Mouse (Mus musculus) kidney, embryonic 16.5 days (tissue): Measurements from ENCODE around the gene Zfyve28. TPM values are rescaled to one million over a fixed set of nuclear protein-coding genes. Genes with fewer than 3 reads are reported as not detected.
A peak's percentile ranks its signal among the peaks of the same experiment; 100 is the strongest.

ENCODE experiments used
- ATAC-seq: fragments of 200-750 bp; cut with Nextera tagmentation; 2 replicates; pipeline ENCODE4 v1.8.0; 2017; ENCODE audit warnings: moderate TSS enrichment; ENCODE audit not compliant: low FRiP score, low TSS enrichment
- H3K27ac ChIP-seq: fragments of 300-500 bp; sonication (generic); 2 replicates; pipeline ENCODE4 v1.5.1; 2014; ENCODE audit warnings: low read length
- H3K27me3 ChIP-seq: fragments of 300-500 bp; sonication (generic); 2 replicates; pipeline ENCODE4 v1.6.1; 2014; ENCODE audit warnings: low read length, control low read depth, mixed read lengths; ENCODE audit not compliant: insufficient read depth
- H3K36me3 ChIP-seq: fragments of 300-500 bp; sonication (generic); 2 replicates; pipeline ENCODE4 v1.6.1; 2014; ENCODE audit warnings: low read length, control low read depth, mixed read lengths; ENCODE audit not compliant: insufficient read depth
- H3K4me1 ChIP-seq: fragments of 300-500 bp; sonication (generic); 2 replicates; pipeline ENCODE4 v1.6.1; 2014; ENCODE audit warnings: low read length, control low read depth, mixed read lengths; ENCODE audit not compliant: insufficient read depth
- H3K4me2 ChIP-seq: fragments of 300-500 bp; sonication (generic); replicated peaks from 2 replicates; pipeline ENCODE4 v1.6.1; 2014; ENCODE audit warnings: low read depth, low read length
- H3K4me3 ChIP-seq: fragments of 300-500 bp; sonication (generic); 2 replicates; pipeline ENCODE4 v1.5.1; 2014; ENCODE audit warnings: mild to moderate bottlenecking, low read length
- H3K9ac ChIP-seq: fragments of 300-500 bp; sonication (generic); replicated peaks from 2 replicates; pipeline ENCODE4 v1.6.1; 2014; ENCODE audit warnings: low read length
- H3K9me3 ChIP-seq: fragments of 300-500 bp; sonication (generic); 2 replicates; pipeline ENCODE4 v1.6.1; 2016; ENCODE audit warnings: low read length, control low read depth
- WGBS: fragments of 180-500 bp; shearing (Covaris S2); extraction: QIAGEN DNeasy Blood & Tissue Kit; methylation state at CpG from one replicate; pipeline ENCODE4 v1.1.7; 2014; 5-methylcytosine and 5-hydroxymethylcytosine counted together
- polyA plus RNA-seq: library from polyadenylated mRNA; unstranded; fragments of >200 nt; fragmentation: Nextera tagmentation; extraction: Ambion mirVana; gene quantifications from 2 replicates; pipeline ENCODE4 v1.2.1, GENCODE M21; 2015

Zfyve28 gene
- polyA plus RNA-seq, 1 experiment from 2014 or later: 0.34 TPM

DNA sequence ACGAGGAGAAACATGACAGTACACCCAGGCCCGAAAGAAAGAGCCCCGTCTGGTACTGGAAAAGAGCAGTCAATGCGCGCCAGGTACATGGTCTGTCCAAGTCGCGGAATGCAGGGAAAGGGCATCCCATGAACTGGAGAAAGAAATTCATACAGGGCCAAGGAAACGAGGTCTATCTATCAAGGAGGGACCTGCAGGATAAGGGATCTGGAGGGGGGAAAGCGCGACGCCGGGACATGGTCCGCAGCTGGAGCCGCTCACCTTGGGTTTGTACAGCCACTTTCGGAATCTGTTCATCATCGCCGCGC is 457 bp downstream of the Zfyve28 start:
- ATAC-seq: no peak
- peak overlapping the region; percentile 68 for H3K4me3 ChIP-seq
- peaks cover 57% of the 10 kb centered on the region for H3K27me3 ChIP-seq
- H3K9me3 ChIP-seq: no peaks in the 10 kb centered on the region
- 0 out of 2 replicates have a peak overlapping the region, but pooled peaks have one; percentile 49 for H3K9ac ChIP-seq
- peaks cover 13% of the 10 kb centered on the region for H3K4me1 ChIP-seq
- H3K36me3 ChIP-seq: no peaks in the 10 kb centered on the region
- no peak overlapping the region for H3K27ac ChIP-seq
- H3K4me2 ChIP-seq: peak overlapping the region; percentile 94
- under 1% methylated on average over 18 of the region's 18 CpGs for WGBS

DNA sequence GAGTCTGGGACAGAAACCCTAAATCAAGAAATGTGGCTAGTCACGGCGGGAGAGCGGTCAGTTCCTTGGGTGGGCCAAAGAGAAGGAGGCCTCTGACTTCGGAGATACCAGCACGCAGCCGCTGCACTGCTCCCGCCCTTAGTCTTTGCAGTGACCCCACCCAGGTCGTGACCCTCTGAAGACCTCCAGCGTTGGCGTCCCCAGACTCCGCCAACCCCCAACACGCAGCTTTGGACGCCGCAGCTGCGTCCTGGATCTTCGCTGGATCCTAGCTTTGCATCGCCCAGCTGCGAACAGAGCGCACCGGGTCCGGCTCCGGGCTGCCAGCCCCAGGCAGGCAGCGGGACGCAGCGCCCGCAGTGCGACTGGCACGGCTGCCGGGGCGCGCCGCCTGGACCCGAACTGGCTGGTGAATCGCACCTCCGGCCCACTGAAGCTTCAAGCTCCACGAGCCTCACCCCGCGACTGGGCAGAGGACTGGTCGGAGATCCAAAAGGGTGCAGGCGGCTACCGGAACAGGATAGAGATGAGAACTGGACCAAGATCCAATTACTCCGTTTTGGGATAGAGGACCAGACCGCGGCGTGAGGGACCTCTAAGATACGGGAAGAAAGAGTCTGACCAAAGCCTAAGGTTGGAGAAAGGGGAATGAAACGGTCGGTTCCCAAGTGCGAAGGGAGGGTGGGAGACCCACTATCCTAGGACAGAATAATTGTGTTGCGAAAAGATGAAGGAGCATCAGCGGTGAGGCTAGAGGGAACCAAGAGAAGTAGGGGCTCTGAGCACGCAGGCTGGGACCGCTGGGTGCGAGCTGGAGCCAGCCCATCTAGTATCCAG is 1.0 kb downstream of the Zfyve28 start:
- no peaks in the 10 kb centered on the region for H3K36me3 ChIP-seq
- H3K4me2 ChIP-seq: peak overlapping the region; percentile 94
- peak overlapping the region; percentile 68 for H3K4me3 ChIP-seq
- no peak overlapping the region; the same call in 1 of the 2 replicates for H3K9ac ChIP-seq
- no peak overlapping the region for H3K27ac ChIP-seq
- WGBS: 1% methylated on average over 54 of the region's 54 CpGs
- peaks cover 13% of the 10 kb centered on the region for H3K4me1 ChIP-seq
- no peaks in the 10 kb centered on the region for H3K9me3 ChIP-seq
- no peak for ATAC-seq
- peaks cover 57% of the 10 kb centered on the region for H3K27me3 ChIP-seq

- H3K4me3 ChIP-seq: peak overlapping the region; percentile 68
- WGBS: 2% methylated on average over 11 of the region's 11 CpGs
These were observed 1.7 kb downstream of the Zfyve28 start for GRCm38 (mm10) chr5:34286516-34286915.

DNA sequence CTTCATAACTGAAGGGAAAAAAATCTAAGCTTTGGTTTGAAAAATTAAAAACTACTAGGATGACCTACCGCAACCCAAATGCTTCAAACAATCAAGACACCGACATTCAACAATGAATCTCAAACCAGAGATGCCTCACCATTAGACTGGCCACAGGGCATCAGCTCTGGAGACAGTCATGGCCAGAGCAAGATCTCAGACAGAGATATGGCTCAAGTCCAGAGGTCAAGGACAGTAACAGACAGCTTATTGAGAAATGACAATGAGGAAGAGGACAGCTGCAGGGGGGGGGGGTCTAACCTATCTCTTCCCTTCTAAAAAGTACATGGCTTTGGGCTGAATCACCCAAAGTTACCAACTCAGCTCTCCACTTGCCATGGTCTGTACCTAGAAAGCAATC is 3.0 kb downstream of the Zfyve28 start:
- H3K4me2 ChIP-seq: no peak overlapping the region
- H3K27ac ChIP-seq: no peak overlapping the region
- H3K4me3 ChIP-seq: no peak overlapping the region
- H3K27me3 ChIP-seq: peaks cover 49% of the 10 kb centered on the region
- no peak overlapping the region for H3K9ac ChIP-seq
- no peaks in the 10 kb centered on the region for H3K36me3 ChIP-seq
- no peaks in the 10 kb centered on the region for H3K9me3 ChIP-seq
- 90% methylated on average over 2 of the region's 2 CpGs for WGBS
- peaks cover 13% of the 10 kb centered on the region for H3K4me1 ChIP-seq
- no peak for ATAC-seq

More at GRCm38 (mm10) chr5:34286516-34286915, 1.7 kb downstream of the Zfyve28 start:
- H3K4me1 ChIP-seq: peaks cover 13% of the 10 kb centered on the region
- no peak overlapping the region for H3K27ac ChIP-seq
- no peak for ATAC-seq
- peaks cover 57% of the 10 kb centered on the region for H3K27me3 ChIP-seq
- peak overlapping the region; percentile 94; the same call in 1 of the 2 replicates for H3K4me2 ChIP-seq
- no peak overlapping the region for H3K9ac ChIP-seq
- no peaks in the 10 kb centered on the region for H3K9me3 ChIP-seq
- no peaks in the 10 kb centered on the region for H3K36me3 ChIP-seq

DNA sequence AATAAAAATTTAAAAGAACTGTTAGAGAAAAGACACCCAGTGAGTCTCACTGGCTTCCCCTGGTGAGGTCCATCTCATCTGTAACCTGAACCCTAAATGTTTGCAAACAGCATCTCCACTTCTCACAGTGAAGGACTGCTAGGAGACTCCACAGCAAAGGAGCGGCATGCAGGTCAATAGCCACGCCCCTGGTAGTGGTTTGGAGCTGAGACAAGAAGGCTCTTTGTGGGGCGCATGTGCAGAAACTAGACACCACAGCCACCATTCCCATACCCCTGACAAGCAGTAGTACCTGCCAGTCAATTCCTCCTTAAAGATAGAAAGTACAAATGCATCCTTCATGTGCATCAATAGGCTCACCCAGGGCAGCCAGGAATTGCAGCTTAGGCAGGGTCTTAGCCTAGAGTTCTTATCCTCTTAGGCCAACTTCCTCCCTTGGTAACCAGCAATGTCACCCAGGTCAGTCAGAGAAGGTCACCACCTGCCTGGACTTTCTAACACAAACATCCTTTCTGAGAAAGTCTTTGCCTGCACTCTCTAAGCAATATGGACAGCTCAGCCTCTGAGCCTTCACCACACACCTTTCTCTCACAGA is 4.0 kb downstream of the Zfyve28 start:
- Histone ChIP-seq H3K4me3 (no peak overlapping the region), H3K4me2 (no peak overlapping the region), H3K27ac (no peak overlapping the region), H3K9ac (no peak overlapping the region), H3K36me3 (no peaks in the 10 kb centered on the region), H3K27me3 (peaks cover 43% of the 10 kb centered on the region), H3K4me1 (peaks cover 13% of the 10 kb centered on the region), H3K9me3 (no peaks in the 10 kb centered on the region)
- 47% methylated on average over 3 of the region's 3 CpGs for WGBS
- ATAC-seq: no peak

DNA sequence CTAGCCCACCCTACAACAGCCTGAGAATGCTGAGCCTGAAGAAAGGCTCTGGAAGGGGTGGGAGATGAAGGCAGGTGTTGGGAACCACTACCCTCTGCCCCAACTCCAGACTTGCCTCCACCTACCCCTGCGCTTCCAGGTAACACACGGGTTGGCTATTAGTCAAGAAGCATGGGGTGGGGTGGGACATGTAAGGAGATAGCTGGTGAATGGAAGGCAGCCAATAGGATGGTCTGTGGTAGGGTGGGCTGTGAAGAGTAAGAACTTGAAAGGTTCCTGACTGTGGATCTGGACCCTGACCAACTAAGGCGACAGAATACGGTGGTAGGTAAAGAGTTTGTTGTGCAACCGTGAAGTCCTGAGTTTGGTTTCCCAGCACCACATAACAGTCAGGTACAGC is 4.9 kb downstream of the Zfyve28 start:
- H3K4me2 ChIP-seq: no peak overlapping the region
- peaks cover 34% of the 10 kb centered on the region for H3K27me3 ChIP-seq
- WGBS: 89% methylated on average over 5 of the region's 5 CpGs
- H3K4me1 ChIP-seq: peaks cover 13% of the 10 kb centered on the region
- H3K4me3 ChIP-seq: no peak overlapping the region
- no peaks in the 10 kb centered on the region for H3K36me3 ChIP-seq
- H3K27ac ChIP-seq: no peak overlapping the region
- no peak for ATAC-seq
- no peak overlapping the region for H3K9ac ChIP-seq
- H3K9me3 ChIP-seq: no peaks in the 10 kb centered on the region

DNA sequence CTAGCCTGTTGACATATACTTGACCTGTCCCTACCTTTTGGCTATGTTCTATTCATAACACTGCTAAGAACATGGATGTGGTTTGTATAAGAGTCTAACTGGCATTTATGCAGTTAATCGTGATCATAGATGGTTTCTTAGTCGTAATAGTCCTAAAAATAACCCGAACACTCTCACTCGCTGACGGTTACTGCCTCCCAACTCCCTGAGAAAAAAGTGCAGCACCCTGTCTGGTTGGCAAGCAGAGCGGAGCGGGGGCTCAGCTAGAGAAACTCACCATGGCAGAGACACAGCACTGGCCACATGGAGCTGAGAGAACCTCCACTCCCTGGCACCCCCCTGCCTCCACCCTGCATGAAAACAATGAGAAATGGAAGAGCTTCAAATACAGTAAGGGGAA is 7.3 kb downstream of the Zfyve28 start:
- no peak for ATAC-seq
- no peak overlapping the region for H3K4me3 ChIP-seq
- H3K4me1 ChIP-seq: no peaks in the 10 kb centered on the region
- 59% methylated on average over 7 of the region's 7 CpGs for WGBS
- H3K27ac ChIP-seq: no peak overlapping the region
- H3K9ac ChIP-seq: no peak overlapping the region
- no peaks in the 10 kb centered on the region for H3K36me3 ChIP-seq
- H3K9me3 ChIP-seq: no peaks in the 10 kb centered on the region
- no peak overlapping the region for H3K4me2 ChIP-seq
- peaks cover 10% of the 10 kb centered on the region for H3K27me3 ChIP-seq

GRCm38 (mm10) chr5:34279214-34279613 is 9.0 kb downstream of the Zfyve28 start:
- H3K27ac ChIP-seq: no peak overlapping the region
- WGBS: 88% methylated on average over 9 of the region's 9 CpGs
- no peak overlapping the region for H3K9ac ChIP-seq
- no peaks in the 10 kb centered on the region for H3K27me3 ChIP-seq
- no peaks in the 10 kb centered on the region for H3K36me3 ChIP-seq
- H3K4me3 ChIP-seq: no peak overlapping the region
- no peak for ATAC-seq
- no peak overlapping the region for H3K4me2 ChIP-seq
- no peaks in the 10 kb centered on the region for H3K9me3 ChIP-seq
- no peaks in the 10 kb centered on the region for H3K4me1 ChIP-seq

DNA sequence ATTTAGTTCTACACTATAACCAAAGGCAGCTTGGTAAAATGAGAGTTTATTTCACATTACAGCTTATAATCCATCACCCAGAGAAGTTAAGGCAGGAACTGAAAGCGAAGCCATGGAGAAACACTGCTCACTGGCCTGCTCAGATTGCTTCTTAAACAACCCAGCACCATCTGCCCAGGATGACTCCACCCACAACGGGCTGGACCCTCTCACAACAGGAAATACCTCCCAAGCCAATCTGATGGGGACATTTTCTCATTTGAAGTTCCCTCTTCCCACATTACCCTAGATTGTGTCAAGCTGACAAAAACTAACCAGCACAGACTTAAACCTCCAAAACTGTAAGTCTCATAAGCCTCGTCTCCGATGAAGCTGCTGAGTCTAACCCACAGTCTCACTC is 10.2 kb downstream of the Zfyve28 start:
- Histone ChIP-seq H3K4me2 (no peak overlapping the region), H3K4me3 (no peak overlapping the region), H3K9ac (no peak overlapping the region), H3K9me3 (no peaks in the 10 kb centered on the region), H3K27me3 (no peaks in the 10 kb centered on the region), H3K4me1 (no peaks in the 10 kb centered on the region), H3K27ac (no peak overlapping the region), H3K36me3 (no peaks in the 10 kb centered on the region)
- WGBS: 58% methylated on average over 4 of the region's 4 CpGs
- ATAC-seq: no peak

DNA sequence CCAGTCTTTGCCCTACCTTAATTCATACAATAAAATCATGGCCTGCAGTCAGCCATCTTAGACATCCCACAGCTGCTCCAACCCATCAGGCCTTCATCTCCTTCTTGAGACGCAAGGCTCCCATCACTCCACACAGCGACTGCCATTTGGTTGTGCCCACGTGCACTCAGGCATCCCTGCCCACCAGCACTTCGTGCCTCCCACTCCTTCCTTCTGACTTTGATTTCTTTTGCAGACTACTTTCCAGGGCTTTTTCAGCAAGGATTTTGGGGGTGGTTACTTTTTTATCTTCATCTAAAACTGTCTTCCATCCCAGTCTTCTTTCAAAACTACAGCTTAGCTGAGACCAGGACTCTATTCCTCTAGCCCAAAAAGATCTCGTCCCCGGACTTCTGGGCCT is 11.5 kb downstream of the Zfyve28 start:
- Histone ChIP-seq H3K4me1 (no peaks in the 10 kb centered on the region), H3K9ac (no peak overlapping the region), H3K4me3 (no peak overlapping the region), H3K27ac (no peak overlapping the region), H3K27me3 (no peaks in the 10 kb centered on the region), H3K36me3 (no peaks in the 10 kb centered on the region), H3K9me3 (no peaks in the 10 kb centered on the region), H3K4me2 (no peak overlapping the region)
- no peak for ATAC-seq
- 54% methylated on average over 6 of the region's 6 CpGs for WGBS
